Mouse (Mus musculus) CH12.LX (cell line): Measurements from ENCODE around the gene Celf2.

Experiments
- EP300 ChIP-seq: IDR thresholded peaks from 2 replicates; pipeline ENCODE4 v1.6.1; 2011; ENCODE audit warnings: low read length, improper control_type of control experiment
- ETS1 ChIP-seq: conservative IDR thresholded peaks from 2 replicates; pipeline ENCODE4 v1.6.1; 2012; ENCODE audit warnings: low read depth, mild to moderate bottlenecking, inconsistent platforms, low read length, improper control_type of control experiment, moderate library complexity
- GABPA ChIP-seq: IDR thresholded peaks from 2 replicates; pipeline ENCODE4 v1.6.1; 2012; ENCODE audit warnings: low read depth, low read length, improper control_type of control experiment, inconsistent platforms; ENCODE audit not compliant: insufficient replicate concordance
- KAT2A ChIP-seq: IDR thresholded peaks from 2 replicates; pipeline ENCODE4 v1.6.1; 2012; ENCODE audit warnings: low read length, improper control_type of control experiment, inconsistent platforms; ENCODE audit not compliant: insufficient replicate concordance
- NELFE ChIP-seq: IDR thresholded peaks from 2 replicates; pipeline ENCODE4 v1.6.1; 2011; ENCODE audit warnings: low read depth, low read length, improper control_type of control experiment
- TBP ChIP-seq: conservative IDR thresholded peaks from 2 replicates; pipeline ENCODE4 v1.6.1; 2011; ENCODE audit warnings: low read depth, low read length, improper control_type of control experiment

- TF ChIP-seq TBP (no peak), EP300 (no peak), ETS1 (no peak), NELFE (no peak), GABPA (no peak), KAT2A (no peak)
Measured at GRCm38 (mm10) chr2:6884796-6885711, 624.3 kb downstream of the Celf2 start.
